19 mouse cellular contexts compared by ENCODE assay signal in genomic region chr1:154292729-154293128, GRCm38 (mm10).
DNase-seq lines count a peak whose midpoint lies in the region.
"Had no signal": no experiment of that assay in that cellular context is flagged by ENCODE, and none has a peak within 500 bp of the region (broad histone marks: within the 10 kb centered on the region; RNA-seq: fewer than 3 reads in every experiment).

No protein-coding gene starts in this region.

- DNase-seq in adrenal gland, adult 2 months, result peak; percentile 3
- DNase-seq in adrenal gland, adult 8-10 months, result no peak
- peak; percentile 28 to 50 for DNase-seq in left cerebral cortex, adult 18-20 months (ENCODE audit: low spot score in 2 of 2)
- no peak for DNase-seq in left cerebral cortex, postnatal 10 days (ENCODE audit: extremely low spot score in 1 of 2, low spot score in 2 of 2)
- DNase-seq in right cerebral cortex, adult 2 months (ENCODE audit: low spot score in 2 of 2), result peak; percentile 51 to 62
- DNase-seq in right cerebral cortex, postnatal 4 days, result no peak
- DNase-seq in embryo, embryonic 10 days (ENCODE audit: low spot score), result no peak
- no peak for DNase-seq in gastrocnemius, postnatal 14 days
- DNase-seq: adrenal gland, postnatal 25 days; cerebellum, postnatal 36 days; gastrocnemius, postnatal 10 days; heart, adult 2 months; heart, postnatal 36 days; kidney, adult 9 months; kidney, postnatal 4 days; liver; spleen, adult 18-20 months; thymus, adult 18-20 months; thymus, postnatal 4 days had no signal

- intact Hi-C loops in left cerebral cortex, postnatal 10 days (cut with DNase I), result no loop called here
- intact Hi-C loops in gastrocnemius, postnatal 14 days (cut with DNase I; ENCODE audit: low total_unique reads), result no loop called here

Comparison
In these comparisons a context has a peak if more than half of its experiments do, and no peak if none do; other contexts are left out.
1. DNase-seq: peak in adrenal gland, adult 2 months (single experiment), left cerebral cortex, adult 18-20 months (2 of 2) and right cerebral cortex, adult 2 months (2 of 2); none in adrenal gland, adult 8-10 months (single experiment), left cerebral cortex, postnatal 10 days (0 of 2), right cerebral cortex, postnatal 4 days (single experiment), embryo, embryonic 10 days (single experiment) and gastrocnemius, postnatal 14 days (single experiment).